Mouse (Mus musculus) cortical plate, adult 2 months (tissue): Measurements from ENCODE around the gene Tspyl2. TPM values are rescaled to one million over a fixed set of nuclear protein-coding genes. Genes with fewer than 3 reads are reported as not detected.
"Not testable (repeated sequence)": the region's sequence is repeated elsewhere in the genome, so short reads cannot be mapped to it uniquely, and the experiment has no call there.

Experiments used
- H3K27ac ChIP-seq: fragments of 200-500 bp; 2 replicates; pipeline ENCODE4 v1.5.1; 2012; ENCODE audit warnings: low read length, control low read depth, inconsistent platforms; ENCODE audit not compliant: insufficient read depth
- H3K4me1 ChIP-seq: fragments of 200-500 bp; 2 replicates; pipeline ENCODE4 v1.6.1; 2011; ENCODE audit warnings: low read length; ENCODE audit not compliant: control insufficient read depth, insufficient read depth
- H3K4me3 ChIP-seq: fragments of 200-500 bp; 2 replicates; pipeline ENCODE4 v1.5.1; 2011; ENCODE audit warnings: mild to moderate bottlenecking, low read length, control low read depth; ENCODE audit not compliant: insufficient read depth
- CTCF ChIP-seq: fragments of 200-500 bp; IDR thresholded peaks from 2 replicates; pipeline ENCODE4 v1.5.1; 2011; ENCODE audit warnings: mild to moderate bottlenecking, control low read depth, low read length; ENCODE audit not compliant: insufficient read depth; ENCODE audit errors: extremely low read depth
- POLR2A ChIP-seq: fragments of 200-500 bp; IDR thresholded peaks from 2 replicates; pipeline ENCODE4 v1.6.1; 2011; ENCODE audit warnings: mild to moderate bottlenecking, low read length, control low read depth; ENCODE audit not compliant: insufficient read depth; ENCODE audit errors: extremely low read depth
- polyA plus RNA-seq: library from polyadenylated mRNA; depleted of rRNA; stranded (reverse); fragments of >200 nt; gene quantifications from 2 replicates; pipeline ENCODE4 v1.2.3, GENCODE M21; 2012

The Tspyl2 gene
- polyA plus RNA-seq, 1 experiment = 163 TPM

DNA sequence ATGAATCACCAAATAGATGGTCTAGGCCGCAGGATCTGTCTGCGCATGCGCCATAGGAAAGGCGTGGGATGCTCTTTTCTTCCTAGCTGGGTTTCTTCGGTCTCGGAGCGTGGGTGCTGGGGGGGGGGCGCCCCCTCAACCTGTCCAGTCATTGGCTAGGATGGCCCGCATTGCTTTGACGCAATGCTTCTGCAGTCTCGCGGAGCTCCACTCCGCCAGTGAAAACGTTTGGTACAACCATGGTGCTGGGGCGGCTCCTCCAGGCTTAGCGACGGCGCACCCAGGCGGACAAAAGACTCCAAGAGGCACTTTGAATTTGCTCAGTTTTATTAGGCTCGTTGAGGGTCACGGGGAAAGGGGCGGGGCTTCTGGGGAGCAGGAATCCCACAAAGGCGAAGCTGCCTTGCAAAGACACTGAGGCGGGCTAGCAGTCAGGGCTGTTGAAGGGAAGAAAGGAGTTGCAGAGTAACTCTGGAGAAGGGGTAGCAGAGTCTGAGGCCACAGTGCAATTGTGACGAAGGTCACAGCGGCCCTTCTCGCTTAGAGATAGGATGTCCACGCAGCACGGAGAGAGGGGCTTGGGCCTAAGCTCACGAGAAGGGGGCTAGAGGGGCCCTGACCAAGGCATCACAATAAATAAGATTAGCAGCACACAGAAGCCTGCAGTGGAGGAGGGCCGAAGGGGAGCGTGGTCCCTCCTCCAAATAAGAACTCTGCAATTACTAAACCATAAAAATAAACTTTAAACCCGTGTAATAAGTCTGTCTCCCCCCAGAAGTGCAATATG is 5.5 kb downstream of the Tspyl2 start:
- Histone ChIP-seq H3K4me3 (peak overlapping the region; percentile 10), H3K27ac (peak overlapping the region; percentile 47), H3K4me1 (peaks cover 4% of the 10 kb centered on the region; the same call in 1 of the 2 replicates)
- TF ChIP-seq CTCF = no peak
- peak; percentile 57 for TF ChIP-seq POLR2A

DNA sequence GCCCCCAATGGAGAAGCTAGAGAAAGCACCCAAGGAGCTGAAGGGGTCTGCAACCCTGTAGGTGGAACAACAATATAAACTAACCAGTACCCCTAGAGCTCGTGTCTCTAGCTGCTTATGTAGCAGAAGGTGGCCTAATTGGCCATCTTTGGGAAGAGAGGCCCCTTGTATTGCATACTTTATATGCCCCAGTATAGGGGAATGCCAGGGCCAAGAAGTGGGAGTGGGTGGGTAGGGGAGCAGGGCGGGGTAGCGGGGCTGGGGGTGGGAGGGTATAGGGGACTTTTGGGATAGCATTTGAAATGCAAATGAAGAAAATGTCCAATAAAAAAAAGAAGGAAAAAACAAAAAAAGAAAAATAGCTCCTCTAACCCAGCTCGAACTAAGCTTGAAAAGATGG is 6.1 kb downstream of the Tspyl2 start:
- not testable (repeated sequence) for H3K27ac ChIP-seq, H3K4me3 ChIP-seq, H3K4me1 ChIP-seq

GRCm38 (mm10) chrX:152329400-152329799 is 12.8 kb downstream of the Tspyl2 start:
- H3K4me3 ChIP-seq, H3K4me1 ChIP-seq, H3K27ac ChIP-seq: not testable (repeated sequence)

- TF ChIP-seq CTCF (no peak), POLR2A (no peak)
- Histone ChIP-seq H3K4me1 (no peaks in the 10 kb centered on the region), H3K4me3 (peak overlapping the region; percentile 43; the same call in 1 of the 2 replicates), H3K27ac (no peak overlapping the region)
Observed at GRCm38 (mm10) chrX:152327689-152328052, 14.6 kb downstream of the Tspyl2 start.

DNA sequence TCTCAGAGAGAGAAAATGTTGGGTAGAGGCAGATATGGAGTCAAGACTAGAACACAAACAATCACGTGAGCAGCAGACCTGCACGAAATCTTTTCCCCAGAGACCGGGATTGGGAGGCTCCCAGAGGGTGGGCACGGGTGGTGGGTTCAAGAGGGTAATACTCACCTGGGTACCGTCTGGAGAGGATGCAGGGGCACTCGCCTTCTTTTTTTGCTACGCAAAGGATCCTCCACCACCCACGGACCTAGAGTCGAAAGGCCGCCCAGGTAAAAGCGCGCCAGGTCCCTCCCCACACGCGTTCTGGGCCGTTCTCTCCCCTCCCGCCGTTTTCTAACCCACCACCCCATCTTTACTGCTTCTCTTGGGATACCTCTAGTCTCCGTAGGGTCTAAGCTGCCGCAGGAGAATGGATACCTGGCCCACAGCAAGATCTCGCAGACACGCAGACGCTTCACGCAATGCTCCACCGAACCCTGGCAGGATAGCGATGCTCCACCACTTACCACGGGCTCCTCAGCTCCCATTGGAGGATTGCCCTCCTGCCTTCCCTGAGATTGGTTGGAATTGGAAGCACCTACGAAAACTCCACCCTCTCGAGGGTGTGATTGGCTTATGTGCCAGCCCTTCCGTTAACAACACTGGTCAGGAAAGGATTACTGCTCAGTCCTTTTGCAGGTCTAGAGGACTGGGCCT is 15.1 kb downstream of the Tspyl2 start, which contains the start of gene Kantr:
TSS of gene Kantr (minus strand) at position 500 of the 693 bp plus-strand sequence.
- TF ChIP-seq POLR2A = peak; percentile 87
- TF ChIP-seq CTCF = no peak
- Histone ChIP-seq H3K4me3 (peak within 1 kb of the TSS; percentile 43), H3K27ac (no peak within 1 kb of the TSS), H3K4me1 (no peaks in the 10 kb centered on the region)

DNA sequence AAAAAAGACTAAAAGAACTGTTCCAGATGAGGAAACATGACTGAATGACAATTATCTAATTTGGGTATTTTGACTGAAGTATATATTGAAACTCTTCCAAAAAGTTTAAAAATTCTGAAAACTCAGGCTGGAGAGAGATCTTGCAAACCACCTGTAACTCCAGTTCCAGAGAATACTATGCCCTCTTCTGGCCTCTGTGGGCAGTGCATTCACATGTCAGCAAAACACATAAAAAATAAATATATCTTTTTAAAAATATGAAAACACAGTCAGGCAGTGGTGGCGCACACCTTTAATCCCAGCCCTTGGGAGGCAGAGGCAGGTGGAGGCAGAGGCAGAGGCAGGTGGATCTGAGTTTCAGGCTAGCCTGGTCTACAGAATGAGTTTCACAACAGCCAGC is 18.6 kb downstream of the Tspyl2 start:
- TF ChIP-seq CTCF (no peak), POLR2A (no peak)
- Histone ChIP-seq H3K4me1 (no peaks in the 10 kb centered on the region), H3K4me3 (no peak overlapping the region), H3K27ac (no peak overlapping the region)

DNA sequence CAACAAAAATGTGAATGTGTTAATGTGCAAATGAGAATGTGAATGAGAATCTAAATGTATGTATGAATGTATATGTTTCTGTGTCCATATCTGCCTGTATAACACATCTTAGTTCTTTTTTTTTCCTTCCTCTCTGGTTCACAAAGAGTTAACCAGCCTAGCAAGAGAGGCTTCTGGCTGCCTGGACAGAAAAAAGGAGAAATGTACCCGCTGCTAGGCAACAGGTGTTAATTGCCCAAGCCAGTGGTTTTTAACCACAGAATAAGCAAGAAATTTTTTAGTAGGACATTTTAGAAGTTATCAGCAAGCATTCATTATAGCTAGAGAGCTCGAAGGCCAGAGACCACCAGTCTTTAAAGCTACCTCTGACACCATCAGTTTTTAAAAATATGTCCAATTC is 19.4 kb downstream of the Tspyl2 start:
- Histone ChIP-seq H3K4me3 (no peak overlapping the region), H3K27ac (no peak overlapping the region), H3K4me1 (no peaks in the 10 kb centered on the region)
- TF ChIP-seq CTCF (no peak), POLR2A (no peak)

DNA sequence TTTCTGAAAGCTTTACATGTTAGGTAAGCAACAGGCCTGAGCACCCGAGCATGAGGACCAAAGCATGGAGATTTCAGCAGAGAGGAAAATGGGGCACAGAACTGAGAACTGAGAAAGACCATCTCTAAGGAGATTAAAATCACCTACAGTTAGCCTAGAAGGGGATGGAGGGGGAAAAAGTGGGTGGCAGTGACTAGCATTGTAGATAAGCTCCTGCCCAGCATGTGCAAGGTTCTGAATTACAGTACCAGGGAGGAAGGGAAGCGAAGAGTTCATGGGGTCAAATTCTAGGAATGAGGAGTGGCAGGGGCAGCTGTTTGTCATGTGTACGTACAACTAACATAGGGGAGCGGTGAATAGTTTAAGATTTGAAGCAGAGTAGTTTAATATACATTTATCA is 21.7 kb downstream of the Tspyl2 start:
- TF ChIP-seq POLR2A (no peak), CTCF (no peak)
- Histone ChIP-seq H3K27ac (no peak overlapping the region), H3K4me1 (no peaks in the 10 kb centered on the region), H3K4me3 (no peak overlapping the region)

DNA sequence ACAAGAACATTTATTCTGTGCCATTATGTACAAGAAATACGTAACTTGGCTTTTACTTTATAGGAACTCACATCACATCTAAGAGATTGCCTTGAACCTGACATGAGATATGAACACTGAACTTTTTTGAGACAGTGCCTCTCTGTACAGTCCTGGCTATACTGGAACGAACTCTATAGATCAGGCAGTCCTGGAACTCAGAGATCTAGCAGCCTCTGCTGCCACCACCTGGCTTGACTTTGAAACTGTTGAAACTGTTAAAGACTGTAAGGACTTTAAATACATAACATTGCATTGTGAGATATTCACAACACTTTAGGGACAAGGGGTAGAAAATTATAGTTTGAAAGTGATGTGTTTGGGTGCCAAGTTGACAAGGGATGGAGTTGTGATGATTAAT is 34.3 kb downstream of the Tspyl2 start:
- TF ChIP-seq CTCF = peak; percentile 35; the same call in 1 of the 2 replicates
- no peak for TF ChIP-seq POLR2A
- no peaks in the 10 kb centered on the region for H3K4me1 ChIP-seq
- H3K27ac ChIP-seq = no peak overlapping the region

DNA sequence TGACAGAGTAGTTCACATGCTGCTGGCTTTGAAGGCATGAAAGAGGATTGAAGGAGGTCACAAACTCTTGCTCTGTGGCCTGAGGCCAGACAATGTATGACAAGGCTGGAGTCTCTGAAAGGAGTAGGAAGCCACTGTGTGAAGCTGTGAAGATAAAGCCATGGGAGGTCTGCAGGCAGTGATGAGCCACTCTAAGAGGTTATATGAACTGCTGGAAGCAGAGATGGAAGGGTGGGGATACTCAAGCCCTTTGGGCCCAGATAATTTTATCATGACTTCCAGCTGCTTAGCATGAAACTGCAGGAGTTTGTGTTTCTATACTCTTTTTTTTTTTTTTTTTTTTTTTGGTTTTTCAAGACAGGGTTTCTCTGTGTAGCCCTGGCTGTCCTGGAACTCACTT is 34.9 kb downstream of the Tspyl2 start:
- TF ChIP-seq CTCF (no peak), POLR2A (no peak)
- Histone ChIP-seq H3K4me3 (no peak overlapping the region), H3K4me1 (no peaks in the 10 kb centered on the region), H3K27ac (no peak overlapping the region)

More for the DNA sequence above, 34.3 kb downstream of the Tspyl2 start:
- no peak overlapping the region for H3K4me3 ChIP-seq
